Mouse (Mus musculus) heart, postnatal 0 days (tissue): Measurements from ENCODE around the gene Rdh7.
"Not testable (repeated sequence)": the region's sequence is repeated elsewhere in the genome, so short reads cannot be mapped to it uniquely, and the experiment has no call there.

Source experiments
- CTCF ChIP-seq: IDR thresholded peaks from 2 replicates; pipeline ENCODE4 v1.5.1; 2016; ENCODE audit warnings: antibody characterized with exemption, control low read depth, low read depth
- EP300 ChIP-seq: IDR thresholded peaks from 2 replicates; pipeline ENCODE4 v1.6.1; 2016; ENCODE audit warnings: antibody characterized with exemption, low read depth

GRCm38 (mm10) chr10:127837793-127838192, 50.8 kb downstream of the Rdh7 start:
- TF ChIP-seq CTCF, EP300: not testable (repeated sequence)
